Mouse (Mus musculus) stomach, postnatal 0 days (tissue): Measurements from ENCODE around the gene Fez1.

ENCODE experiments used
- CTCF ChIP-seq: IDR thresholded peaks from 2 replicates; pipeline ENCODE4 v1.5.1; 2016; ENCODE audit warnings: antibody characterized with exemption, low read depth, mild to moderate bottlenecking, moderate library complexity
- EP300 ChIP-seq: optimal IDR thresholded peaks from 2 replicates; pipeline ENCODE3; 2016; ENCODE audit warnings: antibody characterized with exemption

- no peak for TF ChIP-seq CTCF
- TF ChIP-seq EP300, result no peak
Measured at GRCm38 (mm10) chr9:36863694-36864093, 42.0 kb downstream of the Fez1 start.
